Mouse (Mus musculus) gastrocnemius, postnatal 10 days (tissue): ENCODE data around the gene Ptgfrn. TPM values are rescaled to one million over a fixed set of nuclear protein-coding genes. Genes with fewer than 3 reads are reported as not detected.

Experiments
- DNase-seq: peaks from one replicate; pipeline ENCODE4 v3.0.0; 2021; ENCODE audit warnings: mixed read lengths
- total RNA-seq, 2 experiments: library from RNA; stranded (reverse); gene quantifications; 2 replicates each; pipeline ENCODE4 v1.2.3; 2021

Ptgfrn gene
- total RNA-seq, 2 experiments from 2014 or later, result 49.3 to 59.3 TPM

DNA sequence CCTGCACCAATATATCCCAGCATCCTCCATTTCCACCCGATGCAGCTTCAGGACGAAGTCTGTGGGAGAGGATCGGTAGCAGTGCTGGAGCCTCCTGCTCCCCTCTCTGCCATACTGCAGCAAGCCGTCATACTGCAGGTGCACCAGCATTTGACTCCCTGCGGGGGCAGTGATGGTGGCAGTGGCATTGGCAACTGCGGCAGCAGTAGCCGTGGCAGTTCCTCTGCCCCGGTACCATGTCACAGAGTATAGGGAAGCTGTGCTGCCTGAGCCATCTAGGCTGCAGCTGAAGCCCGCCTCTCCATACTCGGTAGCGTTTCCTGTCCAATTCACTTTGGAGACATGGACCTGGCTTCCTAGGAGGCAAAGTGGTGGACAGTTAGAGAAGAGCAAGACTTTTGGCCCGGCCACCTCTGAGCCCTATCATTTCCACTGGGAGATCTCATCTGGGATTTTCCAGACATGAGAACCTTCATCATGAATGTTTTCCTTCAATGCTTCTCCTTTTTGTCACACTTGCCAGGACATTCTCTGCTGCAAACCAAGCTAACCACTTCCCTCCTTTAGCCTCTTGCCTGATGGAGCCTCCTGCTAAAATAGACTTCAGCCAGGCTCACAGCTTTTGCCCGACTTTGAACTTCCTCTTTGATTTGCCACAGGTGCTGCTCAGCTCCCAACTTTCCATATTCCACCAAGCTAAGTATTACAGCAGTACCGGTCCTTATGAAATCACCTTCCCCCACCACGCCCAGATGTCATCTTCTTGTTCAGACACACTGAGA lies 106.3 kb downstream of the Ptgfrn start:
- no peak for DNase-seq

DNA sequence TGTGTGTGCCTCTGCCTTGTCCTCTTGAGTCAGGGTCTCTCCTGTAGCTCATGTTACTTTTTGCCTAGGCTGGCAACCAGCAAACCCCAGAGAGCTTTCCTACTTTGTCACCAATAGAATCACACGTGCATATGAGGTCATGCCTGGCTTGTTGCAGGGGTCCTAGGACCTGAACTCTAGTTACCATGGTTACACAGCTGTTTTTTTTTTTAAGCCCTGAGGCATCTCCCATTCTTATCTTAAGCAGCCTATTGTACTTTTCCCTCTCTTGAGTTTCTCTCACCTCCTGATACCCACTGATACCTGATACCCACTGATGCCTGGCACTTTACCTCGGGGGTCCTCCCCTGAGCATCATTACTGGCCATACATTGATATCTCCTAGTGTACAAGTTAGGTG lies 110.3 kb downstream of the Ptgfrn start:
- no peak for DNase-seq

DNA sequence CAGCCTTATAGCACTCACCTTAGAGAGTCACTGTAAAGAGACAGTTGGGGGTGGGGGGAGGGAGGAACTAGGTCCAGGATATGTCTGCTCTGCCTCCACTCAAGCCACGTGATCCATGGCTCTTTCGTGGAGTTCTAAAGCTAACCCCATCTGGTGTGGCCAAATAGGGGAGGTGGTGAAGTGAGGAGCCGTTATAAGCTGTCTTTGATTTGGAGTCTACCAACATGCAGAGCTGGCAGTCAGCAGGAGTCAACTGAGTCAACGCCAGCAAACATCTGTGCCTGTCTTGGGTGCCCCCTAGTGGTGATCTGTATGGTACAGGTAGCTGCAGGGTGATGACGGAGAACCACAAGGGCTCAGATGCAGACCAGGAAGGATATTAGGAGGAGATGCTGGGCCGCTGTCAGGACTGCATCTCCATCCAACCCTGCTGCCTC lies 111.2 kb downstream of the Ptgfrn start:
- peak; percentile 69 for DNase-seq

DNA sequence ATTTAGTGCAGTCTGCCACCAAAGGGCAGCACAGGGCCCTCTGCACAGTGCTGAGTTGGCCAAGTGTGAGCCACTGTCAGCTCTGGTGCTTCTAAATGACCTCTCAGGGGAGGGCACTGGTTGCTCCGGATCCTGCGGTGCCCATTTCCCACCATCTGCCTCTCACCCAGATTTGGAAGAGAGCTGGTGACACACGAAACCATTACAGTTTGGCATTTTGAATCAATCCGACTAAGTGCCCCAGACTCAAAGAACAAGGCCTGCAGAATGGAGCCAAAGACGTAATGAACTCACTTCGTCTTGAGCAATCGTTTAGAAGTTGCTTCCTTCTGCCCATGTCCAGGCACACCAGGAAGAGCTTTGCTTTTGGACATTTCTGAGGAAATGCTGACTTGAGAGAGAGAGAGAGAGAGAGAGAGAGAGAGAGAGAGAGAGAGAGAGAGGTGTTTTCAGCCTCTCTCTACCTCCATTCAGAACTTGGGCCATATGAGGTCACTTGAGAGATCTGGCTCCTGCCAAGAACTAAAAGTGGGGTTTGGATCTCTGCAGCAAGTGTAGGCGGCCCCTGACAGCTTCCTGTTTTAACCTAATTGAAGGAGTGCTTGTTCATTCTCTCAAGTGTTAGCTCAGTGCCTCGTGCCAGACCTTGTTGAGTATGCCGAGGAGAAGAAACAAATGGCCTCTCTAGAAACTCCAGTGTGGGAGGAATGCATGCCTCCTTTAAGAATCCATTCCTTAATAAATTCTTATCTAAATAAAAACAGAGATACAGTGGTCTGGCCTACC lies 112.1 kb downstream of the Ptgfrn start:
- no peak for DNase-seq

DNA sequence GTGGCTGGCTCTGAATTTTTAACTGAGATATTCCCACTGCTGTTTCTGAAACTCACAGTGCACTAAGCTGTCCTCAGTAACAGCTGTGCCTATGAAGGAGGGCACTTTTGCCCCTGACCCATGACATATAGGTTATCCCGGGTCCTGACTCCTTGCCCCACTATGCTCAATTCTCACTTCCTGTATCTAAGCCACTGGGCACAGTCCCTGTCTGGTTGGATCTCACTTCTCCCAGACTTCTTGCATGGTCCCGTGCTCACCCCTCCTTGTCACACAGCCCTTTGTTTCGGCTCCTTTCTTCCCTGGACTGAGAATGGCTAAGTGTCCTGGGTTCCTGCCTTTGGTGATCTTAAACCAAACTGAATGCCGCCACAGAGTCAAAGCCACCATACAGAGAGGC lies 115.8 kb downstream of the Ptgfrn start:
- DNase-seq, result no peak

DNA sequence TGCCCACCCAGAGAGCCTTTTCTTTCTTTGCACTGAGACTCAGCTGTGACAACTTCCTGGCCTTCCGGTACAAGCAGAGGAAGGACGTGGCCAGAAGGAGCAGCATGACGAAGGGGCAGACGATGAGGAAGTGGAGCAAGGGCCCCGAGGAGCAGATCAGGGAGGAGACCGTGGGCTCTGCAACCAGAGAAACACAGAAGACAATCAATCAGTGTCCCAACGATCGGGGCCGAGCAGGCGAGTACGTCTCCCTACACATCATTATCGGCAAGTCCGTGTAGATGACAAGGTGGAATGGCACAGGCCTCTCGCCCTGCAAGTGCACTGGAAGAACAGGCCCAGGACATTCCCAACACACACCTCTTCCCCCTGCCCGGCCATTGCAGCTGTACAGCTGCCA lies 116.4 kb downstream of the Ptgfrn start:
- no peak for DNase-seq

DNA sequence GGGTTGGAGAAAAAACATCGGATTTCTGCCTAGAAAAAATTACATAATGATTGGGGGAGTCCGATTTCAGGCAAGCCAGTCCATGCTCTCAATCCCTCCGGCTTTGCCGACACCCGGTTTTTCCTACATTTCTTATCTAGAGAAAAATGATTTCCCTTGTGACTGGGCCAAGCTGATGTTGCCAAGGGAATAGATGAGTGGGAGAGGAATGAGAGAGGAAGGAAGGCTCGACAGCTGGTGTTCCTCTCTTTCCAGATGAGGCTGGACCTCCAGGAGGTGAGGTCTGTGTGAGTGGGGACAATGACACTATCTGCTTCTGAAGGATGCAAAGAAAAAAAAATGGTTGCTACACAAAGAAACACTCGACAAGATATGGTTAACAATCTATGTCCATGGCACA lies 116.9 kb downstream of the Ptgfrn start:
- DNase-seq, result no peak

Other genes with a start within 250 kb of the Ptgfrn start
- 1 to 10 TPM; 7.8 to 9.0 TPM for gene Trim45, start 188.1 kb downstream of the Ptgfrn start, total RNA-seq
- 1 to 10 TPM; 5.0 to 5.6 TPM for gene Ttf2, start 140.6 kb downstream of the Ptgfrn start, total RNA-seq
- 1 to 10 TPM in 1 of 2 experiments, under 1 TPM in 1; 0.75 to 1.0 TPM for gene Cd101, start 80.7 kb downstream of the Ptgfrn start, total RNA-seq
- gene Cd2, start 177.7 kb upstream of the Ptgfrn start, total RNA-seq, result under 1 TPM in 1 of 2 experiments, not detected in 1; 0.23 TPM